Mouse (Mus musculus) cerebral cortex, adult 2 months (tissue): ENCODE data around the gene Nipa2.

Experiments used
- WGBS: fragments of 180-500 bp; shearing (Covaris S2); methylation state at CpG from one replicate; pipeline ENCODE4 v1.1.7; 2018; 5-methylcytosine and 5-hydroxymethylcytosine counted together

The Nipa2 gene

GRCm38 (mm10) chr7:55962004-55962908, at the start of gene Nipa2:
Gene Nipa2 (minus strand): TSS chr7:55962476.
- WGBS = under 1% methylated on average over 70 of the region's 70 CpGs

GRCm38 (mm10) chr7:56010318-56011017, 48.2 kb upstream of the Nipa2 start:
- WGBS = 72% methylated on average over 4 of the region's 4 CpGs

GRCm38 (mm10) chr7:55998997-55999396, 36.7 kb upstream of the Nipa2 start:
- 18% methylated on average over 4 of the region's 4 CpGs for WGBS

- WGBS = 21% methylated on average over 4 of the region's 4 CpGs
Measured at GRCm38 (mm10) chr7:55995013-55995412, 32.7 kb upstream of the Nipa2 start.

- 75% methylated on average over 7 of the region's 7 CpGs for WGBS
Measured at GRCm38 (mm10) chr7:55991858-55992257, 29.6 kb upstream of the Nipa2 start.

GRCm38 (mm10) chr7:55991129-55991528, 28.9 kb upstream of the Nipa2 start:
- 91% methylated on average over 3 of the region's 3 CpGs for whole genome bisulfite sequencing

- WGBS = 24% methylated on average over 13 of the region's 13 CpGs
Measured at GRCm38 (mm10) chr7:55986526-55987214, 24.4 kb upstream of the Nipa2 start.

GRCm38 (mm10) chr7:55984754-55985153, 22.5 kb upstream of the Nipa2 start:
- WGBS = 69% methylated on average over 4 of the region's 4 CpGs

- 88% methylated on average over 5 of the region's 5 CpGs for WGBS
Measured at GRCm38 (mm10) chr7:55983107-55983506, 20.8 kb upstream of the Nipa2 start.

- WGBS = 89% methylated on average over 10 of the region's 10 CpGs
Measured at GRCm38 (mm10) chr7:55982010-55982700, 19.9 kb upstream of the Nipa2 start.

GRCm38 (mm10) chr7:55981511-55981910, 19.2 kb upstream of the Nipa2 start:
- WGBS = 97% methylated on average over 2 of the region's 2 CpGs

GRCm38 (mm10) chr7:55974429-55974828, 12.2 kb upstream of the Nipa2 start:
- 98% methylated on average over 2 of the region's 2 CpGs for WGBS

- WGBS = 39% methylated on average over 1 of the region's 1 CpGs
Measured at GRCm38 (mm10) chr7:55969415-55969814, 7.1 kb upstream of the Nipa2 start.

GRCm38 (mm10) chr7:55968258-55968901, 6.1 kb upstream of the Nipa2 start:
- WGBS = 28% methylated on average over 16 of the region's 16 CpGs

- 65% methylated on average over 3 of the region's 3 CpGs for WGBS
Measured at GRCm38 (mm10) chr7:55966866-55967460, 4.7 kb upstream of the Nipa2 start.

GRCm38 (mm10) chr7:55960506-55960905, 1.8 kb downstream of the Nipa2 start:
- 96% methylated on average over 1 of the region's 1 CpGs for WGBS

- WGBS = 93% methylated on average over 3 of the region's 3 CpGs
Measured at GRCm38 (mm10) chr7:55959801-55960200, 2.5 kb downstream of the Nipa2 start.

GRCm38 (mm10) chr7:55957916-55958315, 4.4 kb downstream of the Nipa2 start:
- 96% methylated on average over 4 of the region's 4 CpGs for WGBS

GRCm38 (mm10) chr7:55957178-55957577, 5.1 kb downstream of the Nipa2 start:
- WGBS = 78% methylated on average over 3 of the region's 3 CpGs

- 98% methylated on average over 2 of the region's 2 CpGs for WGBS
Measured at GRCm38 (mm10) chr7:55956054-55956453, 6.2 kb downstream of the Nipa2 start.

- 81% methylated on average over 4 of the region's 4 CpGs for WGBS
Measured at GRCm38 (mm10) chr7:55938341-55938740, 23.9 kb downstream of the Nipa2 start.
